Mouse (Mus musculus) midbrain, embryonic 11.5 days (tissue): ENCODE data around the gene Iqsec3. TPM values are rescaled to one million over a fixed set of nuclear protein-coding genes. Genes with fewer than 3 reads are reported as not detected.

Source experiments
- ATAC-seq: fragments of 200-750 bp; cut with Nextera tagmentation; 2 replicates; pipeline ENCODE4 v1.8.0; 2017; ENCODE audit warnings: moderate TSS enrichment, moderate library complexity; ENCODE audit not compliant: low FRiP score
- DNase-seq: peaks from one replicate; pipeline ENCODE4 v3.0.0; 2015; ENCODE audit warnings: low spot score; ENCODE audit errors: missing footprints
- H3K27ac ChIP-seq: fragments of 300-500 bp; sonication (generic); 2 replicates; pipeline ENCODE4 v1.5.1; 2014; ENCODE audit warnings: low read depth, low read length
- H3K27me3 ChIP-seq: fragments of 300-500 bp; sonication (generic); 2 replicates; pipeline ENCODE4 v1.6.1; 2014; ENCODE audit warnings: mild to moderate bottlenecking, low read length, moderate library complexity, mixed read lengths; ENCODE audit not compliant: control insufficient read depth, insufficient read depth
- H3K36me3 ChIP-seq: fragments of 300-500 bp; sonication (generic); 2 replicates; pipeline ENCODE4 v1.6.1; 2014; ENCODE audit warnings: mild to moderate bottlenecking, low read length, moderate library complexity, mixed read lengths; ENCODE audit not compliant: control insufficient read depth, insufficient read depth
- H3K4me1 ChIP-seq: fragments of 300-500 bp; sonication (generic); 2 replicates; pipeline ENCODE4 v1.6.1; 2014; ENCODE audit warnings: low read length; ENCODE audit not compliant: control insufficient read depth, insufficient read depth
- H3K4me2 ChIP-seq: fragments of 300-500 bp; sonication (generic); 2 replicates; pipeline ENCODE4 v1.6.1; 2014; ENCODE audit warnings: mild to moderate bottlenecking, moderate library complexity
- H3K4me3 ChIP-seq: fragments of 300-500 bp; sonication (generic); 2 replicates; pipeline ENCODE4 v1.5.1; 2014; ENCODE audit warnings: low read depth, low read length
- H3K9ac ChIP-seq: fragments of 300-500 bp; sonication (generic); 2 replicates; pipeline ENCODE4 v1.6.1; 2014; ENCODE audit warnings: low read length
- H3K9me3 ChIP-seq: fragments of 300-500 bp; sonication (generic); 2 replicates; pipeline ENCODE4 v1.6.1; 2016; ENCODE audit warnings: low read length; ENCODE audit not compliant: control insufficient read depth
- WGBS: fragments of 180-500 bp; shearing (Covaris S2); extraction: QIAGEN DNeasy Blood & Tissue Kit; methylation state at CpG from one replicate; pipeline ENCODE4 v1.1.7; 2014; 5-methylcytosine and 5-hydroxymethylcytosine counted together
- polyA plus RNA-seq: library from polyadenylated mRNA; unstranded; fragments of >200 nt; fragmentation: Nextera tagmentation; extraction: Ambion mirVana; gene quantifications from 2 replicates; pipeline ENCODE4 v1.2.1, GENCODE M21; 2014

The Iqsec3 gene
- polyA plus RNA-seq, 1 experiment from 2014 or later: 0.72 TPM

- Histone ChIP-seq H3K4me2 (peak overlapping the region; percentile 35), H3K4me1 (no peaks in the 10 kb centered on the region), H3K9ac (no peak overlapping the region), H3K36me3 (no peaks in the 10 kb centered on the region), H3K4me3 (no peak overlapping the region; the same call in 1 of the 2 replicates), H3K27ac (no peak overlapping the region), H3K27me3 (no peaks in the 10 kb centered on the region), H3K9me3 (no peaks in the 10 kb centered on the region)
- no peak for DNase-seq
- ATAC-seq: peak; percentile 49
- 4% methylated on average over 25 of the region's 28 CpGs for WGBS
These were observed 10.7 kb downstream of the Iqsec3 start for GRCm38 (mm10) chr6:121462628-121463340.

- Histone ChIP-seq H3K36me3 (no peaks in the 10 kb centered on the region), H3K9me3 (no peaks in the 10 kb centered on the region), H3K9ac (no peak overlapping the region), H3K27me3 (no peaks in the 10 kb centered on the region), H3K27ac (no peak overlapping the region), H3K4me3 (no peak overlapping the region), H3K4me2 (no peak overlapping the region), H3K4me1 (peaks cover 12% of the 10 kb centered on the region)
- 65% methylated on average over 8 of the region's 8 CpGs for WGBS
- no peak for ATAC-seq
- DNase-seq: peak; percentile 23
These were observed 16.1 kb downstream of the Iqsec3 start for GRCm38 (mm10) chr6:121457381-121457780.

GRCm38 (mm10) chr6:121456651-121457050 is 16.8 kb downstream of the Iqsec3 start:
- Histone ChIP-seq H3K27me3 (no peaks in the 10 kb centered on the region), H3K9me3 (no peaks in the 10 kb centered on the region), H3K4me1 (peaks cover 12% of the 10 kb centered on the region), H3K36me3 (no peaks in the 10 kb centered on the region), H3K4me3 (no peak overlapping the region), H3K9ac (no peak overlapping the region), H3K27ac (no peak overlapping the region), H3K4me2 (no peak overlapping the region)
- no peak for ATAC-seq
- no peak for DNase-seq
- 92% methylated on average over 3 of the region's 3 CpGs for WGBS

GRCm38 (mm10) chr6:121454549-121455494 is 18.7 kb downstream of the Iqsec3 start:
- DNase-seq: peak; percentile 79
- Histone ChIP-seq H3K9ac (no peak overlapping the region), H3K9me3 (no peaks in the 10 kb centered on the region), H3K4me1 (peaks cover 12% of the 10 kb centered on the region), H3K4me3 (no peak overlapping the region), H3K27me3 (no peaks in the 10 kb centered on the region), H3K4me2 (no peak overlapping the region), H3K36me3 (no peaks in the 10 kb centered on the region), H3K27ac (no peak overlapping the region)
- ATAC-seq: no peak; the same call in 1 of the 2 replicates
- WGBS: 56% methylated on average over 12 of the region's 12 CpGs

- Histone ChIP-seq H3K4me2 (no peak overlapping the region), H3K9ac (no peak overlapping the region), H3K27me3 (no peaks in the 10 kb centered on the region), H3K27ac (no peak overlapping the region), H3K4me3 (no peak overlapping the region), H3K4me1 (peaks cover 12% of the 10 kb centered on the region), H3K36me3 (no peaks in the 10 kb centered on the region), H3K9me3 (no peaks in the 10 kb centered on the region)
- DNase-seq (peak; percentile 82), ATAC-seq (no peak)
- WGBS: 36% methylated on average over 7 of the region's 7 CpGs
These were observed 19.7 kb downstream of the Iqsec3 start for GRCm38 (mm10) chr6:121453776-121454175.

GRCm38 (mm10) chr6:121451703-121452102 is 21.8 kb downstream of the Iqsec3 start:
- Histone ChIP-seq H3K9me3 (no peaks in the 10 kb centered on the region), H3K4me2 (no peak overlapping the region), H3K9ac (no peak overlapping the region), H3K4me1 (peaks cover 12% of the 10 kb centered on the region), H3K4me3 (no peak overlapping the region), H3K27ac (no peak overlapping the region), H3K27me3 (no peaks in the 10 kb centered on the region), H3K36me3 (no peaks in the 10 kb centered on the region)
- DNase-seq: no peak
- no peak for ATAC-seq
- 88% methylated on average over 3 of the region's 3 CpGs for WGBS

GRCm38 (mm10) chr6:121440696-121441220 is 32.7 kb downstream of the Iqsec3 start:
- H3K36me3 ChIP-seq: no peaks in the 10 kb centered on the region
- H3K27me3 ChIP-seq: no peaks in the 10 kb centered on the region
- ATAC-seq (no peak), DNase-seq (no peak)
- no peak overlapping the region for H3K4me3 ChIP-seq
- 24% methylated on average over 5 of the region's 5 CpGs for WGBS
- no peaks in the 10 kb centered on the region for H3K9me3 ChIP-seq
- H3K4me1 ChIP-seq: no peaks in the 10 kb centered on the region
- H3K27ac ChIP-seq: no peak overlapping the region
- no peak overlapping the region for H3K4me2 ChIP-seq
- H3K9ac ChIP-seq: no peak overlapping the region

GRCm38 (mm10) chr6:121424830-121425229 is 48.6 kb downstream of the Iqsec3 start:
- WGBS: 50% methylated on average over 6 of the region's 6 CpGs
- Histone ChIP-seq H3K27me3 (no peaks in the 10 kb centered on the region), H3K4me2 (no peak overlapping the region), H3K4me1 (no peaks in the 10 kb centered on the region), H3K4me3 (no peak overlapping the region), H3K9ac (no peak overlapping the region), H3K27ac (no peak overlapping the region), H3K36me3 (no peaks in the 10 kb centered on the region), H3K9me3 (no peaks in the 10 kb centered on the region)
- peak; percentile 29 for ATAC-seq
- DNase-seq: no peak

GRCm38 (mm10) chr6:121424403-121424802 is 49.1 kb downstream of the Iqsec3 start:
- no peak overlapping the region for H3K27ac ChIP-seq
- no peak overlapping the region for H3K4me2 ChIP-seq
- H3K27me3 ChIP-seq: no peaks in the 10 kb centered on the region
- WGBS: 52% methylated on average over 12 of the region's 12 CpGs
- no peak overlapping the region for H3K4me3 ChIP-seq
- peak; percentile 55 for ATAC-seq
- no peaks in the 10 kb centered on the region for H3K4me1 ChIP-seq
- no peaks in the 10 kb centered on the region for H3K9me3 ChIP-seq
- no peak for DNase-seq
- no peaks in the 10 kb centered on the region for H3K36me3 ChIP-seq
- no peak overlapping the region for H3K9ac ChIP-seq
